Mouse (Mus musculus): Measurements from ENCODE around the gene Gm11027.

DNA sequence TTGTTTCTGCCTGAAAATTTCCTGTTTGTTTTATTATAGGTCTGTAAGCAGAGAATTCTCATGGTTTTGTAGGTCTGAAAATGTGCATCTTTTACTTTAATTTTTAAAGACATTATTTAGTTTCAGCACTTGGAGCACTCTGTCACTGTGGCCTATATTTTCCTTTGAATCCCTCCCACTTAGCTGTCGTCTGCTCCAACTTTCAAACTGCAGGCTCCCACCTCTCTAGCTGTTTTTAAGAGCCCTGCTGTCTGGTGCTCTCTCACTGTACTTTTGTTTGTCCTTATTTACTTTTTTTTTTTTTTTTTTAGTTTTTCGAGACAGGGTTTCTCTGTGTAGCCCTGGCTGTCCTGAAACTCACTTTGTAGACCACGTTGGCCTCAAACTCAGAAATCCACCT lies 36.4 kb upstream of the Gm11027 start:
- no peak for TF ChIP-seq POLR2A (IDR thresholded peaks at IDR 0.05; ENCODE audit: low read depth, low read length)
- no peak for TF ChIP-seq CTCF (IDR thresholded peaks at IDR 0.05; ENCODE audit: extremely low read depth, insufficient read length, insufficient replicate concordance, low read depth, low read length)

Data from small intestine, adult 2 months (tissue).